Mouse (Mus musculus) gastrocnemius, adult 8-10 months (tissue): Measurements from ENCODE around the gene Slc18a2. TPM values are rescaled to one million over a fixed set of nuclear protein-coding genes. Genes with fewer than 3 reads are reported as not detected.
A peak's percentile ranks its signal among the peaks of the same experiment; 100 is the strongest.

Source experiments
- DNase-seq, 2 experiments: peaks; one replicate each; pipeline ENCODE4 v3.0.0; 2022; ENCODE audit warnings: low spot score in 2 of 2
- total RNA-seq, 4 experiments: library from RNA; stranded (reverse); gene quantifications; 2 replicates each; pipeline ENCODE4 v1.2.4; 2022

Gene Slc18a2
- total RNA-seq, 4 experiments from 2014 or later, result 0.07 to 0.21 (median 0.18) TPM; not detected in 1

- DNase-seq, result no peak
Observed at GRCm38 (mm10) chr19:59273190-59273589, 12.5 kb downstream of the Slc18a2 start.

- DNase-seq, result no peak
Observed at GRCm38 (mm10) chr19:59276354-59276753, 15.7 kb downstream of the Slc18a2 start.

GRCm38 (mm10) chr19:59280841-59281240, 20.1 kb downstream of the Slc18a2 start:
- DNase-seq, result no peak

GRCm38 (mm10) chr19:59282001-59282400, 21.3 kb downstream of the Slc18a2 start:
- DNase-seq, result no peak

- DNase-seq, result no peak
Observed at GRCm38 (mm10) chr19:59289042-59289441, 28.3 kb downstream of the Slc18a2 start.

- no peak for DNase-seq
Observed at GRCm38 (mm10) chr19:59289811-59290210, 29.1 kb downstream of the Slc18a2 start.

- DNase-seq, result no peak
Observed at GRCm38 (mm10) chr19:59292183-59292839, 31.6 kb downstream of the Slc18a2 start.

GRCm38 (mm10) chr19:59315308-59315707, 54.6 kb downstream of the Slc18a2 start:
- no peak for DNase-seq

- DNase-seq, result no peak
Observed at GRCm38 (mm10) chr19:59316571-59316970, 55.9 kb downstream of the Slc18a2 start.

- no peak for DNase-seq
Observed at GRCm38 (mm10) chr19:59321990-59322389, 61.3 kb downstream of the Slc18a2 start, which contains the start of gene Rps12-ps3. Rps12-ps3 (plus strand) TSS chr19:59322290.

GRCm38 (mm10) chr19:59330816-59331225, 70.1 kb downstream of the Slc18a2 start:
- no peak for DNase-seq

- no peak for DNase-seq
Observed at GRCm38 (mm10) chr19:59336655-59337054, 76.0 kb downstream of the Slc18a2 start.

- DNase-seq, result no peak
Observed at GRCm38 (mm10) chr19:59337872-59338681, 77.4 kb downstream of the Slc18a2 start.

GRCm38 (mm10) chr19:59339908-59340307, 79.2 kb downstream of the Slc18a2 start:
- DNase-seq, result no peak

GRCm38 (mm10) chr19:59342964-59343363, 82.3 kb downstream of the Slc18a2 start:
- DNase-seq, result no peak

- DNase-seq, result no peak
Observed at GRCm38 (mm10) chr19:59344304-59344711, 83.6 kb downstream of the Slc18a2 start.

- peak; percentile 19 to 28 for DNase-seq
Observed at GRCm38 (mm10) chr19:59345081-59345657, 84.5 kb downstream of the Slc18a2 start.

Other genes with a start within 250 kb of the Slc18a2 start
- under 1 TPM; 0.56 to 0.94 (median 0.65) TPM for gene Shtn1, start 184.8 kb upstream of the Slc18a2 start, total RNA-seq
- gene Vax1, start 90.8 kb upstream of the Slc18a2 start, total RNA-seq, result not detected
- gene Kcnk18, start 41.7 kb upstream of the Slc18a2 start, total RNA-seq, result not detected
- gene Rps12-ps3, start 61.4 kb downstream of the Slc18a2 start, total RNA-seq, result 100 to 1,000 TPM; 216 to 382 (median 277) TPM
- 10 to 100 TPM; 13.5 to 15.2 (median 14.3) TPM for gene Pdzd8, start 84.9 kb downstream of the Slc18a2 start, total RNA-seq
- gene Emx2, start 197.5 kb downstream of the Slc18a2 start, total RNA-seq, result under 1 TPM; 0.38 to 0.97 (median 0.50) TPM